Mouse (Mus musculus) MEL (cell line): Measurements from ENCODE around the gene Ucp1. TPM values are rescaled to one million over a fixed set of nuclear protein-coding genes. Genes with fewer than 3 reads are reported as not detected.
"Not testable (repeated sequence)": the region's sequence is repeated elsewhere in the genome, so short reads cannot be mapped to it uniquely, and the experiment has no call there.

Experiments used
- DNase-seq: peaks from one replicate; pipeline ENCODE4 v3.0.0; 2011; ENCODE audit warnings: low read depth, low spot score
- H3K27ac ChIP-seq: 2 replicates; pipeline ENCODE4 v1.5.1; 2012; ENCODE audit warnings: low read depth, mild to moderate bottlenecking, control low read depth, low read length, moderate library complexity; ENCODE audit not compliant: control insufficient read depth
- H3K27me3 ChIP-seq, 2 experiments: fragments of 150-350 bp in 1 of 2; sonication (generic) in 1 of 2; 2 replicates each; pipeline ENCODE4 v1.6.1; 2012; ENCODE audit warnings: low read length in 2 of 2, mild to moderate bottlenecking in 2 of 2, improper control_type of control experiment in 1 of 2, moderate library complexity in 1 of 2; ENCODE audit not compliant: insufficient read depth in 2 of 2, control insufficient read depth in 1 of 2
- H3K36me3 ChIP-seq, 2 experiments: 2 replicates each; pipeline ENCODE4 v1.6.1; 2012 to 2014; ENCODE audit warnings: low read length in 2 of 2, improper control_type of control experiment in 1 of 2, inconsistent platforms in 1 of 2, mild to moderate bottlenecking in 1 of 2; ENCODE audit not compliant: insufficient read depth in 2 of 2, control insufficient read depth in 1 of 2
- H3K4me1 ChIP-seq, 2 experiments: fragments of 150-350 bp in 1 of 2; sonication (generic) in 1 of 2; 2 replicates each; pipeline ENCODE4 v1.6.1; 2012; ENCODE audit warnings: low read length in 2 of 2, improper control_type of control experiment in 1 of 2, mild to moderate bottlenecking in 1 of 2; ENCODE audit not compliant: insufficient read depth in 2 of 2, control insufficient read depth in 1 of 2
- H3K4me3 ChIP-seq, 2 experiments: fragments of 150-350 bp in 1 of 2; sonication (generic) in 1 of 2; 2 replicates each; pipeline ENCODE4 v1.5.1; 2012; ENCODE audit warnings: low read depth in 2 of 2, low read length in 2 of 2, mild to moderate bottlenecking in 2 of 2, moderate library complexity in 2 of 2, control low read depth in 1 of 2, improper control_type of control experiment in 1 of 2; ENCODE audit not compliant: control insufficient read depth in 1 of 2, insufficient read depth in 1 of 2
- H3K79me2 ChIP-seq: 2 replicates; pipeline ENCODE4 v1.6.1; 2012; ENCODE audit warnings: mild to moderate bottlenecking, low read length, moderate library complexity; ENCODE audit not compliant: control insufficient read depth, poor library complexity, insufficient read depth
- H3K9ac ChIP-seq: 2 replicates; pipeline ENCODE4 v1.6.1; 2012; ENCODE audit warnings: low read depth, mild to moderate bottlenecking, control low read depth, low read length, moderate library complexity; ENCODE audit not compliant: control insufficient read depth, poor library complexity, severe bottlenecking
- H3K9me3 ChIP-seq: fragments of 150-350 bp; sonication (generic); replicated peaks from 2 replicates; pipeline ENCODE4 v1.6.1; 2012; ENCODE audit warnings: mild to moderate bottlenecking, low read length, improper control_type of control experiment, moderate library complexity; ENCODE audit not compliant: insufficient read depth
- CHD1 ChIP-seq: IDR thresholded peaks from 2 replicates; pipeline ENCODE4 v1.6.1; 2012; ENCODE audit warnings: low read depth, mild to moderate bottlenecking, inconsistent platforms, low read length, improper control_type of control experiment
- CHD2 ChIP-seq: IDR thresholded peaks from 2 replicates; pipeline ENCODE4 v1.6.1; 2011; ENCODE audit warnings: low read length, improper control_type of control experiment
- E2F4 ChIP-seq: IDR thresholded peaks from 2 replicates; pipeline ENCODE4 v1.6.1; 2011; ENCODE audit warnings: low read depth, low read length, improper control_type of control experiment, borderline replicate concordance
- EP300 ChIP-seq, 2 experiments: IDR thresholded peaks; 2 replicates each; pipeline ENCODE4 v1.6.1; 2011; ENCODE audit warnings: improper control_type of control experiment in 2 of 2, low read length in 2 of 2, low read depth in 1 of 2, mild to moderate bottlenecking in 1 of 2
- GABPA ChIP-seq: IDR thresholded peaks from 2 replicates; pipeline ENCODE4 v1.6.1; 2012; ENCODE audit warnings: low read depth, mild to moderate bottlenecking, inconsistent platforms, low read length, improper control_type of control experiment, moderate library complexity
- HCFC1 ChIP-seq: IDR thresholded peaks from 2 replicates; pipeline ENCODE4 v1.6.1; 2012; ENCODE audit warnings: low read depth, mild to moderate bottlenecking, inconsistent platforms, low read length, improper control_type of control experiment, moderate library complexity
- JUND ChIP-seq: IDR thresholded peaks from 2 replicates; pipeline ENCODE4 v1.6.1; 2011; ENCODE audit warnings: low read depth, mild to moderate bottlenecking, improper control_type of control experiment, low read length
- MAFK ChIP-seq: IDR thresholded peaks from 2 replicates; pipeline ENCODE4 v1.6.1; 2011; ENCODE audit warnings: low read depth, mild to moderate bottlenecking, low read length, improper control_type of control experiment, borderline replicate concordance
- MAX ChIP-seq: IDR thresholded peaks from 2 replicates; pipeline ENCODE4 v1.6.1; 2011; ENCODE audit warnings: low read length, improper control_type of control experiment
- MAZ ChIP-seq: IDR thresholded peaks from 2 replicates; pipeline ENCODE4 v1.6.1; 2012; ENCODE audit warnings: low read depth, mild to moderate bottlenecking, inconsistent platforms, low read length, improper control_type of control experiment
- MXI1 ChIP-seq: IDR thresholded peaks from 2 replicates; pipeline ENCODE4 v1.6.1; 2011; ENCODE audit warnings: mild to moderate bottlenecking, low read depth, low read length, improper control_type of control experiment
- MYB ChIP-seq: IDR thresholded peaks from 2 replicates; pipeline ENCODE4 v1.6.1; 2011; ENCODE audit warnings: mild to moderate bottlenecking, low read depth, low read length, improper control_type of control experiment
- MYC ChIP-seq: IDR thresholded peaks from 2 replicates; pipeline ENCODE4 v1.6.1; 2011; ENCODE audit warnings: low read depth, mild to moderate bottlenecking, low read length, improper control_type of control experiment, moderate library complexity
- NELFE ChIP-seq: IDR thresholded peaks from 2 replicates; pipeline ENCODE4 v1.6.1; 2011; ENCODE audit warnings: low read depth, low read length, improper control_type of control experiment
- NRF1 ChIP-seq: IDR thresholded peaks from 2 replicates; pipeline ENCODE4 v1.6.1; 2014; ENCODE audit warnings: low read depth, mild to moderate bottlenecking, inconsistent platforms, low read length, improper control_type of control experiment, moderate library complexity; ENCODE audit not compliant: poor library complexity, insufficient read depth, severe bottlenecking
- POLR2AphosphoS2 ChIP-seq: IDR thresholded peaks from 2 replicates; pipeline ENCODE4 v1.6.1; 2011; ENCODE audit warnings: low read length, improper control_type of control experiment
- POLR2AphosphoS5 ChIP-seq: IDR thresholded peaks from 2 replicates; pipeline ENCODE4 v1.6.1; 2012; ENCODE audit warnings: low read depth, borderline replicate concordance, mild to moderate bottlenecking, inconsistent platforms, low read length, moderate library complexity, mixed read lengths
- RAD21 ChIP-seq: IDR thresholded peaks from 2 replicates; pipeline ENCODE4 v1.6.1; 2011; ENCODE audit warnings: mild to moderate bottlenecking, low read depth, low read length, improper control_type of control experiment
- RCOR1 ChIP-seq: IDR thresholded peaks from 2 replicates; pipeline ENCODE4 v1.6.1; 2012; ENCODE audit warnings: low read depth, mild to moderate bottlenecking, inconsistent platforms, low read length, improper control_type of control experiment
- TAL1 ChIP-seq: IDR thresholded peaks from 2 replicates; pipeline ENCODE4 v1.6.1; 2012; ENCODE audit warnings: mild to moderate bottlenecking, inconsistent platforms, low read length, moderate library complexity, mixed read lengths
- TCF12 ChIP-seq: IDR thresholded peaks from 2 replicates; pipeline ENCODE4 v1.6.1; 2014; ENCODE audit warnings: low read depth, mild to moderate bottlenecking, inconsistent platforms, low read length, improper control_type of control experiment, moderate library complexity
- UBTF ChIP-seq: IDR thresholded peaks from 2 replicates; pipeline ENCODE4 v1.6.1; 2012; ENCODE audit warnings: low read depth, mild to moderate bottlenecking, inconsistent platforms, low read length, improper control_type of control experiment, moderate library complexity, borderline replicate concordance; ENCODE audit not compliant: insufficient read depth
- USF1 ChIP-seq: IDR thresholded peaks from 2 replicates; pipeline ENCODE4 v1.6.1; 2014; ENCODE audit warnings: low read depth, mild to moderate bottlenecking, inconsistent platforms, low read length, improper control_type of control experiment, moderate library complexity
- ZKSCAN1 ChIP-seq: IDR thresholded peaks from 2 replicates; pipeline ENCODE4 v1.6.1; 2012; ENCODE audit warnings: low read depth, mild to moderate bottlenecking, inconsistent platforms, low read length, improper control_type of control experiment, moderate library complexity
- ZMIZ1 ChIP-seq: IDR thresholded peaks from 2 replicates; pipeline ENCODE4 v1.6.1; 2012; ENCODE audit warnings: low read depth, mild to moderate bottlenecking, inconsistent platforms, low read length, improper control_type of control experiment, moderate library complexity
- polyA plus RNA-seq, 2 experiments: library from polyadenylated mRNA; stranded (reverse) in 1 of 2; unstranded in 1 of 2; fragments of >175 nt in 1 of 2; fragments of >200 nt in 1 of 2; gene quantifications; 2 replicates each; pipeline versions ENCODE4 v1.2.1 to v1.2.4; 2012; ENCODE audit warnings: low replicate concordance in 2 of 2, low read depth in 1 of 2; ENCODE audit not compliant: insufficient read length in 2 of 2, insufficient read depth in 1 of 2, missing spikeins in 1 of 2
- total RNA-seq: library from RNA; depleted of rRNA; stranded (reverse); fragments of 300-350 nt; gene quantifications from 2 replicates; pipeline ENCODE4 v1.2.3, GENCODE M21; 2012

Gene Ucp1
- total and polyA plus RNA-seq, 3 experiments: not detected

- Histone ChIP-seq H3K9me3 (no peaks in the 10 kb centered on the region), H3K4me3 (no peak overlapping the region), H3K79me2 (no peaks in the 10 kb centered on the region)
- TF ChIP-seq POLR2AphosphoS5: no peak
- TF ChIP-seq CHD2: no peak
- TF ChIP-seq HCFC1: no peak
- no peak for TF ChIP-seq MYC
- TF ChIP-seq TAL1: no peak
- TF ChIP-seq POLR2AphosphoS2: no peak
- TF ChIP-seq MXI1: no peak
- TF ChIP-seq NELFE: no peak
- no peak for TF ChIP-seq CHD1
- no peak for TF ChIP-seq MYB
- no peak for TF ChIP-seq RCOR1
- TF ChIP-seq, all 39 proteins: peak for 0
- H3K9ac ChIP-seq: no peak overlapping the region
- no peak for DNase-seq
- H3K27me3 ChIP-seq: no peaks in the 10 kb centered on the region
- H3K36me3 ChIP-seq: no peaks in the 10 kb centered on the region
- no peak overlapping the region for H3K27ac ChIP-seq
- no peaks in the 10 kb centered on the region for H3K4me1 ChIP-seq
Observed at GRCm38 (mm10) chr8:83309836-83310235, 19.7 kb downstream of the Ucp1 start.

GRCm38 (mm10) chr8:83315084-83315483 lies 24.9 kb downstream of the Ucp1 start:
- H3K4me1 ChIP-seq, H3K27me3 ChIP-seq, DNase-seq, H3K9ac ChIP-seq, H3K4me3 ChIP-seq, H3K27ac ChIP-seq, H3K79me2 ChIP-seq, H3K9me3 ChIP-seq, H3K36me3 ChIP-seq: not testable (repeated sequence)

GRCm38 (mm10) chr8:83315691-83316090 lies 25.5 kb downstream of the Ucp1 start:
- TF ChIP-seq TAL1 (no peak), CHD1 (no peak), ZKSCAN1 (no peak), E2F4 (no peak), MAX (no peak), POLR2AphosphoS5 (no peak), TCF12 (no peak), NRF1 (no peak), EP300 (IDR thresholded peaks at IDR 0.05; ENCODE audit: low read depth in 1 of 2, low read length in 2 of 2) (no peak), USF1 (no peak), JUND (no peak), ZMIZ1 (no peak), RAD21 (no peak), MYC (no peak), UBTF (no peak), GABPA (no peak), MAFK (no peak), MAZ (no peak)
- no peak overlapping the region for H3K27ac ChIP-seq

More at GRCm38 (mm10) chr8:83315691-83316090, 25.5 kb downstream of the Ucp1 start:
- H3K4me3 ChIP-seq: no peak overlapping the region
- DNase-seq: no peak
- no peaks in the 10 kb centered on the region for H3K27me3 ChIP-seq
- no peaks in the 10 kb centered on the region for H3K79me2 ChIP-seq
- H3K9ac ChIP-seq: no peak overlapping the region
- H3K36me3 ChIP-seq: peaks cover 0 to 3% of the 10 kb centered on the region in 2 experiments; a peak in 1 of 4 replicates
- H3K4me1 ChIP-seq: no peaks in the 10 kb centered on the region
- H3K9me3 ChIP-seq: no peaks in the 10 kb centered on the region
